In the genomic region with DNA sequence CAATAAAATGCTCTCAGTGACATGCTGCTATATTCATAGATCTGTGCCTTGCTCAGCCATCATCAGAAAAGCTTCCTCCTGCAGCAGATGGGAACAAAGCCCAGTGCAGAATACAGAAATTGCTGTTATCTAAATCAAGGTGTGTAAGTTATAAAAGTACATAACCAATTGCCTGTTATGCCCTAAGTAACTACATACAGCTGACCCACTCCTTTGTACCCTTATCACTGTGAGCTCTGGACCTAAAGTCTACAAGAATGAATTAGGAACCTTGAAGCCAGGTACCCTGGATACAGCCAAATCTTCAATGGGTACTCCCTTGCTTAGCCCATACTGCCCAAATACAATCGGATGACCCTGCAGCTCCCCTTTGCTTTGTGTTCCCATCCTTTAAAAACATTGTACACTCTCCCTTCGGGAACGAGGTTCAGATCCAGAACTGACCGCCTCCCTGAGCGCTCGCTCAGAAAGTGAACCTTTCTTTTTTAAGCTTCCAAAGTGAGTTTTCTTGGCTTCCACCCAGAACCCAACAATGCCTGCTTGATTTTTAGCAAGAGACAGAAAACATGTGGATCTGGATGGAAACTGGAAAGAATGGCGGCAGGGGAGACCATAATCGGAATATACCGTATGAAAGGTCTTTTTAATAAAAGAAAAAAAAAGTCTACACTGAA, we compare ENCODE assay signal across 19 mouse cellular contexts. TPM values are rescaled to one million over a fixed set of nuclear protein-coding genes. Genes with fewer than 3 reads are reported as not detected.
DNase-seq lines count a peak whose midpoint lies in the region; ATAC-seq and TF ChIP-seq lines count a peak whose summit lies in the region.
"Had no signal": no experiment of that assay in that cellular context is flagged by ENCODE, and none has a peak within 500 bp of the region (broad histone marks: within the 10 kb centered on the region; RNA-seq: fewer than 3 reads in every experiment).

No protein-coding gene starts in this region.

- peaks cover 26% of the 10 kb centered on the region for H3K4me1 ChIP-seq in cerebellum, adult 2 months (ENCODE audit: control insufficient read depth, insufficient read depth, low read length)
- H3K4me1 ChIP-seq in kidney, embryonic 15.5 days = peaks cover 10% of the 10 kb centered on the region
- peaks cover 5% of the 10 kb centered on the region for H3K4me1 ChIP-seq in liver, adult 2 months (ENCODE audit: control insufficient read depth, insufficient read depth, low read length)
- H3K4me1 ChIP-seq in liver, embryonic 11.5 days (replicated peaks; ENCODE audit: control insufficient read depth, insufficient read depth, low read length) = no peaks in the 10 kb centered on the region
- H3K4me1 ChIP-seq: heart, embryonic 12.5 days had no signal

- no peak overlapping the region for H3K4me3 ChIP-seq in cerebellum, adult 2 months (replicated peaks; ENCODE audit: insufficient read depth, low read depth, low read length)
- no peak overlapping the region for H3K4me3 ChIP-seq in kidney, embryonic 15.5 days (replicated peaks)
- no peak overlapping the region for H3K4me3 ChIP-seq in liver, adult 2 months (ENCODE audit: insufficient read depth, low read depth, low read length)
- H3K4me3 ChIP-seq in liver, embryonic 11.5 days (ENCODE audit: low read depth, low read length) = no peak overlapping the region
- H3K4me3 ChIP-seq: embryonic facial prominence, embryonic 12.5 days; heart, adult 2 months; heart, embryonic 12.5 days; hindbrain, embryonic 10.5 days had no signal

- no peaks in the 10 kb centered on the region for H3K9me3 ChIP-seq in kidney, embryonic 15.5 days (replicated peaks)
- no peaks in the 10 kb centered on the region for H3K9me3 ChIP-seq in liver, embryonic 11.5 days (ENCODE audit: control insufficient read depth, low read length)
- H3K9me3 ChIP-seq: embryonic facial prominence, embryonic 12.5 days; G1E; heart, embryonic 12.5 days; hindbrain, embryonic 10.5 days had no signal

- peaks cover 46% of the 10 kb centered on the region for H3K36me3 ChIP-seq in kidney, embryonic 15.5 days
- peaks cover 67% of the 10 kb centered on the region for H3K36me3 ChIP-seq in liver, adult 2 months (ENCODE audit: control insufficient read depth, insufficient read depth, low read length)
- peaks cover 4% of the 10 kb centered on the region; the same call in 1 of the 2 replicates for H3K36me3 ChIP-seq in liver, embryonic 11.5 days (ENCODE audit: control insufficient read depth, insufficient read depth, low read length)

- no peak overlapping the region for H3K9ac ChIP-seq in kidney, embryonic 15.5 days
- H3K9ac ChIP-seq in liver, adult 2 months (ENCODE audit: low read depth, low read length) = no peak overlapping the region
- H3K9ac ChIP-seq in liver, embryonic 11.5 days (ENCODE audit: low read depth, low read length) = no peak overlapping the region
- H3K9ac ChIP-seq: embryonic facial prominence, embryonic 12.5 days; heart, embryonic 12.5 days had no signal

- no peak for TF ChIP-seq CTCF in cerebellum, adult 2 months (IDR thresholded peaks at IDR 0.05; ENCODE audit: borderline replicate concordance, insufficient read depth, low read depth, low read length)
- no peak for TF ChIP-seq CTCF in liver, adult 2 months (IDR thresholded peaks at IDR 0.05; ENCODE audit: low read depth, low read length)

- TF ChIP-seq POLR2A in cerebellum, adult 2 months (IDR thresholded peaks at IDR 0.05; ENCODE audit: borderline replicate concordance, insufficient read depth, low read length) = no peak
- TF ChIP-seq POLR2A in liver, adult 2 months (IDR thresholded peaks at IDR 0.05; ENCODE audit: extremely low read depth, insufficient read depth, low read length) = no peak

- DNase-seq in cerebellum, adult 2 months = no peak
- no peak for DNase-seq in cerebellum, postnatal 14 days
- no peak for DNase-seq in kidney, adult 11 months
- DNase-seq in liver, adult 2 months (ENCODE audit: extremely low read depth, low read depth, low spot score) = peak; percentile 35
- no peak for DNase-seq in liver, embryonic 11.5 days (ENCODE audit: low spot score)
- DNase-seq in layer of hippocampus, adult 8-10 months (ENCODE audit: low spot score in 2 of 2) = no peak
- DNase-seq: adrenal gland, adult 8-10 months; adrenal gland, postnatal 36 days; B cell, adult 2 months; cerebellum, adult 8-10 months; gastrocnemius, postnatal 10 days; heart, adult 2 months had no signal

- H3K4me2 ChIP-seq in kidney, embryonic 15.5 days = no peak overlapping the region
- H3K4me2 ChIP-seq in liver, embryonic 11.5 days = no peak overlapping the region
- H3K4me2 ChIP-seq: embryonic facial prominence, embryonic 12.5 days; heart, embryonic 12.5 days had no signal

- no peaks in the 10 kb centered on the region for H3K27me3 ChIP-seq in cerebellum, adult 2 months (ENCODE audit: control insufficient read depth, insufficient read depth, low read length)
- no peaks in the 10 kb centered on the region for H3K27me3 ChIP-seq in kidney, embryonic 15.5 days
- no peaks in the 10 kb centered on the region for H3K27me3 ChIP-seq in liver, adult 2 months (ENCODE audit: control insufficient read depth, insufficient read depth, low read length)
- H3K27me3 ChIP-seq in liver, embryonic 11.5 days (replicated peaks; ENCODE audit: control insufficient read depth, insufficient read depth, low read length) = no peaks in the 10 kb centered on the region
- H3K27me3 ChIP-seq: embryonic facial prominence, embryonic 12.5 days; heart, embryonic 12.5 days had no signal

- no peak for ATAC-seq in kidney, embryonic 15.5 days (replicated peaks; ENCODE audit: low FRiP score)
- no peak for ATAC-seq in liver, embryonic 11.5 days (replicated peaks; ENCODE audit: low FRiP score)
- ATAC-seq: CD4-positive, CD25-positive, alpha-beta regulatory T cell, adult 4 months; forebrain, embryonic 16.5 days had no signal

- WGBS in cerebellum, adult 2 months = 78% methylated on average over 9 of the region's 9 CpGs
- 86% methylated on average over 9 of the region's 9 CpGs for WGBS in kidney, embryonic 15.5 days
- 85% methylated on average over 9 of the region's 9 CpGs for WGBS in liver, adult 2 months
- 95% methylated on average over 9 of the region's 9 CpGs for WGBS in liver, embryonic 11.5 days

- H3K27ac ChIP-seq in cerebellum, adult 2 months (ENCODE audit: insufficient read depth, low read length) = 0 out of 2 replicates have a peak overlapping the region, but pooled peaks have one; percentile 44
- H3K27ac ChIP-seq in kidney, embryonic 15.5 days = peak overlapping the region; percentile 77; the same call in 1 of the 2 replicates
- H3K27ac ChIP-seq in liver, adult 2 months (replicated peaks; ENCODE audit: insufficient read depth, low read depth, low read length) = no peak overlapping the region
- H3K27ac ChIP-seq in liver, embryonic 11.5 days (ENCODE audit: low read depth, low read length) = no peak overlapping the region
- H3K27ac ChIP-seq: embryonic facial prominence, embryonic 12.5 days; heart, adult 2 months; hindbrain, embryonic 10.5 days had no signal

- H3K79me2 ChIP-seq in liver, adult 2 months (ENCODE audit: control insufficient read depth, insufficient read depth, low read length) = no peaks in the 10 kb centered on the region

RNA-seq across cellular contexts. Expression of a gene that starts 3.2 kb away (rescaled TPM):
- 12.0 and 12.9 TPM in 2 replicates for polyA plus RNA-seq in cerebellum, adult 2 months (2012; rRNA removed)
- 0.27 and 0.35 TPM in 2 replicates for polyA plus RNA-seq in kidney, embryonic 15.5 days (2015; fragmentation: Nextera tagmentation; extraction: Ambion mirVana)
- total RNA-seq in liver, adult 2 months (2014; rRNA removed) = 2.3 and 4.0 TPM in 2 replicates
- 5.5 and 7.6 TPM in 2 replicates for polyA plus RNA-seq in liver, adult 2 months (2012; rRNA removed)
- 0.47 and 0.52 TPM in 2 replicates for polyA plus RNA-seq in liver, embryonic 11.5 days (2014; fragmentation: Nextera tagmentation; extraction: Ambion mirVana)
- 1 to 10 TPM; 1.2 to 2.4 (median 2.2) TPM for total RNA-seq in layer of hippocampus, adult 8-10 months (2022)
- total RNA-seq: heart, adult 2 months had no signal
- polyA plus RNA-seq: CD4-positive, CD25-positive, alpha-beta regulatory T cell, adult 4 months had no signal

RNA-seq across cellular contexts. Expression of a gene that starts 46.2 kb away (rescaled TPM):
- polyA plus RNA-seq in cerebellum, adult 2 months (2012; rRNA removed) = 22.2 and 27.0 TPM in 2 replicates
- 39.0 and 42.9 TPM in 2 replicates for polyA plus RNA-seq in kidney, embryonic 15.5 days (2015; fragmentation: Nextera tagmentation; extraction: Ambion mirVana)
- total RNA-seq in liver, adult 2 months (2014; rRNA removed) = 4.5 and 5.2 TPM in 2 replicates
- polyA plus RNA-seq in liver, adult 2 months (2012; rRNA removed) = 1.1 and 1.8 TPM in 2 replicates
- 20.5 and 24.1 TPM in 2 replicates for polyA plus RNA-seq in liver, embryonic 11.5 days (2014; fragmentation: Nextera tagmentation; extraction: Ambion mirVana)
- 10 to 100 TPM; 26.2 to 34.3 (median 28.7) TPM for total RNA-seq in layer of hippocampus, adult 8-10 months (2022)

Comparison
In these comparisons a context has a peak if more than half of its experiments do, and no peak if none do; other contexts are left out.
1. H3K27ac ChIP-seq: peak in cerebellum, adult 2 months (single experiment) and kidney, embryonic 15.5 days (single experiment); none in liver, adult 2 months (single experiment) and liver, embryonic 11.5 days (single experiment).